Mouse (Mus musculus) cerebellum, adult 2 months (tissue): ENCODE measurements around the gene Ffar3.

ENCODE experiments used
- CTCF ChIP-seq: fragments of 200-500 bp; IDR thresholded peaks from 2 replicates; pipeline ENCODE4 v1.5.1; 2011; ENCODE audit warnings: low read depth, mild to moderate bottlenecking, control low read depth, low read length, moderate library complexity, borderline replicate concordance; ENCODE audit not compliant: insufficient read depth
- POLR2A ChIP-seq: fragments of 200-500 bp; IDR thresholded peaks from 2 replicates; pipeline ENCODE4 v1.6.1; 2011; ENCODE audit warnings: low read length, control low read depth, borderline replicate concordance; ENCODE audit not compliant: insufficient read depth

DNA sequence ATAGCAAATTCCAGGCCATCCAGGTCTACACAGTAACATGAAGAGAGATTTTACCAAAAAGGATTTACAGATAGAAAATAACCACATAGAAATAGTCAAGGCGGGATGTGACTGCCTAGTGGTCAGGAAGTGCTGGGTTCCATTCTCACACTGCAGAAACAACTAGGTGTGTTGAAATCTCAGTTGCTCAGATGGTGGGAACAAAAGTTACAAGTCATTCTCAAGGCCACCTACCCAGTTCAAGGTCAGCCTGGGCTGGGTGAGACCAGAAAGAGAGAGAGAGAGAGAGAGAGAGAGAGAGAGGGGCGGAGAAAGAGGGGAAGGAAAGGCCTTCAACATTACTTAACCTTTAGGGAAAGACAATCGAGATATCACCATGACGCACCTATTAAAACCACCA, 30.9 kb upstream of the Ffar3 start:
- TF ChIP-seq CTCF (no peak), POLR2A (no peak)
